Mouse (Mus musculus) splenic B cell, adult 2 months (primary cell): ENCODE data around the gene Chrnd.

Experiments used
- DNase-seq: peaks from one replicate; pipeline ENCODE4 v3.0.0-alpha.2; 2011; ENCODE audit warnings: low read depth, low spot score
- H3K27me3 ChIP-seq: 2 replicates; pipeline ENCODE4 v1.6.1; 2012; ENCODE audit warnings: mild to moderate bottlenecking, low read length, moderate library complexity, mixed read lengths; ENCODE audit not compliant: control insufficient read depth, poor library complexity, insufficient read depth, severe bottlenecking
- H3K36me3 ChIP-seq: 2 replicates; pipeline ENCODE4 v1.6.1; 2012; ENCODE audit warnings: mild to moderate bottlenecking, low read length, moderate library complexity, mixed read lengths; ENCODE audit not compliant: control insufficient read depth, poor library complexity, insufficient read depth, severe bottlenecking

Chrnd gene

DNA sequence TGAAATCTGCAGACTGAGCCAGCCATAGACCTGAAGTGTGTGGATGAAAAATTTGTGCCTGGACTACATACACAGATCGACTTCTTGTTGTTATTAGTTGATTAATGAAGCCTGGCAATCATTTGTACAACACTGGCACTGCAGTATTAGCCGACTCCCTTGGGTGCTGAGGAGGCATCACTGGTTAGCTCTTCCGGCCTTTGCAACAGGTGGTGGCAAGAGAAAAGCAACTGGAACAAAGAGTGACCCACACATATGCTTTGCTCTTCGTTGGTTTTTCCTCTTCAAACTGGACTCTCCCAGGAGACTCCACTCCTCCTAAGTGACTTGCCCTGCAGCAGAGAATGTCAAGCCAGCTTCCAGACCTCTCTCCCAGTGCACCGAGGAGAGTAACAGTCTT is 13.4 kb downstream of the Chrnd start:
- Histone ChIP-seq H3K27me3 (no peaks in the 10 kb centered on the region), H3K36me3 (no peaks in the 10 kb centered on the region)
- no peak for DNase-seq

DNA sequence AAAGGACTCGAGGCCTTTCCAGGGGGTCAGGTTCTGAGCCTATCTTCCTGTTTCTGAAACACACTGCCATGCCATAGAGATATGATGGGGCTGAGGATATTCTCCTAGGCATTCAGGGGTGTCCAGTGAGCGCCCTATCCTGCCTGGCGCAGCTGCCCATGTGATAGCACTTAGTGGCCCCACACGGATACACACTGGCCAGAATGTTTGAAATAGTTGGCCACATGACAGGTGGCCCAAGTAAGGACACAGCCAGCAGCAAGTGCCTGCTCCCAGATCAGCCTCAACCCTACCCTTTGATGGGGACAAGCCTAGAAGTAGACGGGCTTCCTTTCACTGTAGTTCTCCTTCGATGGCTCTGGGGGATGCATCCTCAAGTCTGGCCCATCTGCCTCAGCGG is 14.1 kb downstream of the Chrnd start, which contains the start of gene Chrng:
Chrng (plus strand) TSS at position 193 of the 400 bp plus-strand sequence.
- Histone ChIP-seq H3K27me3 (no peaks in the 10 kb centered on the region), H3K36me3 (no peaks in the 10 kb centered on the region)
- no peak for DNase-seq

DNA sequence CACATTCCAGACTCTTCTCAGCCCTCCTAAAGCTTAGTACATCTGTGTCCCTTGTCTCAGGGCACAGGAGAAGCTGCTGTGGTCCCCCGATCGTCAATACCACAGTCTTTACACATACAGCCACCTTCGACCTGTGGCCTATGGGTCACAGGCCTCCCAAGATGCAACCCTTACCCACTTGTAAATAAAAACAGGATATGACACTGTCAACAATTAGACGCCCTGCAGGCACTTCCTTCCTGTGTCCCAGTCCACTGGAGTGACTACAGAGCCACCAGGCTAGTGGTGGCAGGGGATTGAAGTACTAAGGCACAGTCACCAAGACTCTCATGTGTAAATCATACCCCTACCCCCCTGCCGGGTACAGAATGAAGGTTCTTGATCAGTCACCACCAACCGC is 14.6 kb downstream of the Chrnd start:
- no peaks in the 10 kb centered on the region for H3K27me3 ChIP-seq
- no peak for DNase-seq
- no peaks in the 10 kb centered on the region for H3K36me3 ChIP-seq

DNA sequence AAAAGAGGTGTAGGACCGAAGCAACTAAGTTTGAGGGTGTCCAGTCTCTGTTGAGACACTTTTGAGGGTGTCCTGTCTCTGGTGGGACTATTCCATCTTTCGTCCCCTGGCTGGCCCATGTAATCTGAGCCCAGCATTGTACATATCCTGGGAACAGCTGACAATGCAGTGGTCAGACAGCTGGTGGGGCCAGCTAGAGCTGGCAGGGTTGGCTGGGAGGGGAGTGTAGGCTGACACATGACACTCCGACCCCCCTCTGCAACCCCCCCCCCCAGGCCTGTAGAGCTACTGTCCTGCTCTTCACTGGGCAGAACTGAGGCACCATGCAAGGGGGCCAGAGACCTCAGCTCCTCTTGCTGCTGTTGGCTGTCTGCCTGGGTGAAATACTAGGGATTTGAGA is 15.1 kb downstream of the Chrnd start:
- Histone ChIP-seq H3K36me3 (no peaks in the 10 kb centered on the region), H3K27me3 (no peaks in the 10 kb centered on the region)
- DNase-seq = no peak

DNA sequence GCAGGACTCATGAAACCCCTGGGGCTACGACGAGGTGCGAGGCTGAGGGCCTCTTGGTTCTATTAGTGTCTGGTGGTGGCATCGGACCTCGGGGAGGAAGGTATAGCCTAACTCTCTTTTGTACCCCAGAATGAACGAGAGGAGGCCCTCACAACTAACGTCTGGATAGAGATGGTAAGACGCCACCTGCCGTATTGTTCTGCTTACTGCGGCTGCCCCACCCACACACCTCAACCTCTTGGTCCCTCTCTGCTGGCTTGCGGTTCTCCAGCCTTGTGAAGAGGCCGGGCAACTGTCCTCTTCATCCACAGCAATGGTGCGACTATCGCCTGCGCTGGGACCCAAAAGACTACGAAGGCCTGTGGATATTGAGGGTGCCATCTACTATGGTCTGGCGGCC is 15.9 kb downstream of the Chrnd start:
- peak; percentile 37 for DNase-seq
- Histone ChIP-seq H3K27me3 (no peaks in the 10 kb centered on the region), H3K36me3 (no peaks in the 10 kb centered on the region)

DNA sequence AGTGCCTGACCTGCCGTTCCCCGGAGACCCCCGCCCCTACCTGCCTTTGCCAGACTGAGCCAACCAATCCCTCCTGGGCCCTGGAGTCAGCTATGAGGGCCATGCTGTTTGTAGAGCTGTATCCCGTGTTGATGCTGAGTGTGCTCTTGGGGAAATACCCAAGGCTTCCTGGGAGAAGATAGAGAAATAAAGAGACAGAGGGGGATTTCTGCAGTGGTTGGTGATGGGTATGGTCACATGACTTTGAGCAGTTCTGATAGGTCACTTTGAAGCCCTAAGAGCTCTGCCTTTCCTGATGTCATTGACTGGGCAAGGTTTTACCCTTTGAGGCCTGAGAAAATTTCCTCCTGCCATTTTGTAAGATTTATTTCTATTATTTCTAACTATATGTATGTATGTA is 21.0 kb downstream of the Chrnd start:
- Histone ChIP-seq H3K36me3 (no peaks in the 10 kb centered on the region), H3K27me3 (no peaks in the 10 kb centered on the region)
- no peak for DNase-seq

DNA sequence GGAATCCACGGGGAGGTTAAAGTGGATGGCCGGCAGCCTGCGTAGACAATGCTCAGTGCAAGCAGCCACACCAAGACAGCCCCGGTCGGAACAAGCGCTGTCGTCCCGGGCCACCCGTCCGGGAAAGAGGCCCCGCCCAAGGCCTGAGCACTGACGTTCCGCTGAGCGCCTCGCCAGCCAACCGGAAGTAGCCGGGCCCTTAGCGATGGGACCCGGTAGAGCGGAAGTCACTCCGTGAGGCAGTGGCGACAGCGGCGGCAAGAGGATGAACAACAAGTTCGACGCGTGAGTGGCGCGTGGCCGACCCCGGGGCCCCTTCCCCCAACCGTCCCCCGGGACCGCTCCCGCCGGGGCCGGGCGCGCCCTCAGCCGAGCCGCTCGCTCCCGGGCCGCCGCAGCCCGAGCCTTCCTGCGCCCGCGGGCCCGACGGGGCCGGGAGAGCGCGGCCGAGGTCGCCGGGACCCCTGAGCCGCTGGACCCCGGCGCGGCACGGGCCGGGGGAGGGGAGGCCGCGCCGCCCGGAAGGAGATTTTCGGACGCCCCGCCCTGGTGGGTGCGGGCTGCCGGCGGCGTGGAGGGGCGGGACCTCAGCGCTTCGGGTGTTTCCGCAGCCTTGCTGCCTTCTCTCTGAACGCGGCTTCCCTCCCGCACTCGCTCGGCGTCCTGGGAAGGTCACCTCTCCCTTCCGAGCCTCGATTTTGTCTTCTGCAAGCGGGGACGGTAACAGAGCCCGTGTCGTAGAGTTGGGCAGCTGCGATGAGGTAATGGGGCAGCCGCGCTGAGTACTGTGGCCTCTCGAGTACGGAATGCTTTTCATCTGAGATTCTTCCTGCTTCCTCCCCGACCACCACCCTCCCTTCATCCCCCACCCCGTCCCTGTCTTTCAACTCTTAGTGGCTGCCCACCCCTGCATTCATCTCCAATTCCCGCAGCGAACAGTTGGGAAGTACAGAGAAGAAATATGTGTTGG is 23.6 kb downstream of the Chrnd start, which contains the start of gene Eif4e2:
Eif4e2 (plus strand) TSS at position 180 of the 970 bp plus-strand sequence.
- Histone ChIP-seq H3K36me3 (0 out of 2 replicates have a peak, but pooled peaks cover 2% of the 10 kb centered on the region), H3K27me3 (no peaks in the 10 kb centered on the region)
- DNase-seq = peak; percentile 95

DNA sequence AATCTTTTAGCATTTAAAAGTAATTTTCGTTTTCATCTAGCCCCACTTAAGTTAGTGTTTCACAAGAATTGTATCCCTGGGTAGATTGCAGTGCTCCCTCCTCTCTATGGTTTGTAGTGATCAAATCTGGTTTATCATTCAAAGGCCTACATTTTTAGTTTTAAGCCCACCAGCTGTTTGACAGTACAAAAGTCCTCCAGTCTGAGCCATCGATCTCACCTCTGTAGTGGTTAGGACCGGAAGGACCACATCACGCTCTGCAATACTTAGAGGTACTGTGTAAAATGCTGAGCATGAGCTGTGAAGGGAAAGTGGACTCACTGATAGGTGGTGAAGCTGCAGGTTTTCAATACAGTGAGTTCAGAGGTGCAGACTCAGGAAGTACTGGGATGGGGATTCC is 24.3 kb downstream of the Chrnd start:
- Histone ChIP-seq H3K36me3 (0 out of 2 replicates have a peak, but pooled peaks cover 4% of the 10 kb centered on the region), H3K27me3 (no peaks in the 10 kb centered on the region)
- peak; percentile 31 for DNase-seq

DNA sequence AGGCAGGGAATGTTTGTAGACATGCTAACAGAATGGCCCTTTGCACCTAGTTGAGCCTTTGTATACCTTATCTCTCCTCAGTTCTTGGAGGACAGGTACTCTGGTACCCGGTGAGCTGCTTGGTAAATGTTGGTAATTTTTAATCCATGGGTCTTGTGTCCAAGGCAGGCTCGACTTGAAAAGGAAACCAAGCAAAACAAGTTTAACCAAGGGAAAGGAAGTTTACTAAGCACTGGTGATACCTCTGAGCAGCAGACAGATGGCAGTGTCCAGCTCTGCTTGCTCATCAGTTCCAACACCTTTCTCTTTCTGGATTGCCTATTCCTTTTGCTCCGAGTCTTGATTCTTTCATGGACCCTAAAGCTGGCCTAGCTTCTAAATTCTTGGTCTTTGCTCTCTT is 27.5 kb downstream of the Chrnd start:
- Histone ChIP-seq H3K27me3 (no peaks in the 10 kb centered on the region), H3K36me3 (peaks cover 18% of the 10 kb centered on the region)
- peak; percentile 39 for DNase-seq

DNA sequence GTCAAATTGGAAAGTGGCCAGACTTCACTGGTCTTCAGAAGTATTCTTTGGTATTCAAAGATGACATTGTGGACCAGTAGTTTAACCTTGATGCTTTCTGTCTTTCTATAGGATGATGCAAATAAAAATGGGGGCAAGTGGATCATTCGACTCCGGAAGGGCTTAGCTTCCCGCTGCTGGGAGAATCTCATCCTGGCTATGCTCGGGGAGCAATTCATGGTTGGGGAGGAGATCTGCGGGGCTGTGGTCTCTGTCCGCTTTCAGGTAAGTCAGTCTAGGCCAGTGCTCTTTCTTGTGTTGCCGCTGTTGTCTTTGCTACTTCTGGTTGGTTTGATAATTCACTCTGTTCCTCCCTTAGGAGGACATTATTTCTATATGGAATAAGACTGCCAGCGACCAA is 35.3 kb downstream of the Chrnd start:
- DNase-seq = no peak
- H3K36me3 ChIP-seq = peaks cover 21% of the 10 kb centered on the region
- H3K27me3 ChIP-seq = no peaks in the 10 kb centered on the region

DNA sequence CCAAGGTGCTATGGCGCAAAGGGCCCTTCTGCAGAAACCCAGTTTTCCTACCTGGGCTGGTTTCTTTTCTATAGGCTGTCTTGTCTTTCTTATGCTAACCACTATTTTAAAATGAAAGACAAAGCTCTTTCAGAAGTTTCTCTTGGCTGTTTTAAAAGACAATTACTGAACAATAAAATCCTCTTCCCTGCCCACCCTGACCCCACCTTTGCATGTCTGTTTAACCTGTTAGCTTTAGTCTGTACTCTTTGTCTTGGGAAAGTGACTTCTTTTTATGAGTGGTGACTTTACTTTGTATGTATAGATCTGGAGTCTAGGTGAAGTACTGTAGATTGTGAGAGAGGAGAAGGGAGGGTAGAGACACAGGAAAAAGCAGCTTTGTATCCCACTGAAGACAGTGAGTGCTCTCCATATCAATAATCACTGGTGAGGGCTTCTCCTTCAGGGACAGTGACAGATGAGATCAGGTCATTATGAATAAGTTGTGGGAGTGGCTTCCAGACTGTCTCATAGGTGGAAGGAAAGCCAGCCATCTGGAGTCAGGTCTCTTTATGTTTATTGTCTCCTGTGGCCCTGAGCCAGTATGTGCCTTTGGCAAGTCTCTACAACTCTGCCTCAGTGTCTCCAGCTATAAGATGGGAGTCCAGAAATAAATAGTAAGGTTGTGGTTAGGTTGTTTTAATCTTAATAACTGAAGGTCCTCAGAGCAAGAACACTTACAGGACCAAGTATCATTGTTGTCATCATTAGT is 36.2 kb downstream of the Chrnd start:
- Histone ChIP-seq H3K36me3 (peaks cover 15% of the 10 kb centered on the region), H3K27me3 (no peaks in the 10 kb centered on the region)
- no peak for DNase-seq

DNA sequence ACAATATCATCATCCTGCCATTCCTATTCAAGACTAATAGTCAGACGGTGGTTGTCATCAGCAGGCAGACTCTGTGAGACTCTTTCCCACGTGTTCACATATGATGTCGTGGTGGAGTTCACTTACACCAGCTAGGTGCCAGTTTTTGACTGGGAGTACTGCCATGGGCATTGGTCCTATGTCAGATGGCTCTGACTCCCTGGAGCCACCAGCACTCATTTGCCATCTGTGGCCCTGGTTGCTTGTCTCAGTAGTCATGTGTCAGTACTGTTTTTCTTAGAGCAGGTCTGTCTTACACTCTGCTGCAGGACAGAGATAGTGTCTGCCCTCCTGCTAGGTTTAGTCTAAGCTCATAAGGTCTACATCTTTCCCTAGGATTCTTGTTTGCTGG is 36.7 kb downstream of the Chrnd start:
- no peak for DNase-seq
- no peaks in the 10 kb centered on the region for H3K27me3 ChIP-seq
- H3K36me3 ChIP-seq = peaks cover 12% of the 10 kb centered on the region

DNA sequence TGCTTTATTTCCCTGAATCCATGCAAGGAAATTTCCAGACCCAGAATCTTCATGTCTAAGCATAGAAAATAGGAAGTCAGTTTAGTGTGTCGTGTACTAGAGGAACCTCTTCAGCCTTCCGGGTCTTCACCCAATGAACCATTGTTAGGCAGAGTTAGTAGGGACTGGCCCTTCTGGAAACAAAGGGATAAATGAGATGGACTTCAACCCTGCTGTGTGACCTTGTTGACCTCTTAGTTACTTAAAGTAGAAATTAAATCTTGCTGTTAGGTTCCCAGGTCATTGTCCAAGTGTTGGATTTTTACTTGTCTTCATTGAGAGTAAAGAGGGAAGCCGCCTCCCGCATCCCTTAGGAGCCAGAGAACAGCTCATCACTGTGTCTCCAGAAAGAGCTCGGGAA is 40.2 kb downstream of the Chrnd start:
- no peak for DNase-seq

DNA sequence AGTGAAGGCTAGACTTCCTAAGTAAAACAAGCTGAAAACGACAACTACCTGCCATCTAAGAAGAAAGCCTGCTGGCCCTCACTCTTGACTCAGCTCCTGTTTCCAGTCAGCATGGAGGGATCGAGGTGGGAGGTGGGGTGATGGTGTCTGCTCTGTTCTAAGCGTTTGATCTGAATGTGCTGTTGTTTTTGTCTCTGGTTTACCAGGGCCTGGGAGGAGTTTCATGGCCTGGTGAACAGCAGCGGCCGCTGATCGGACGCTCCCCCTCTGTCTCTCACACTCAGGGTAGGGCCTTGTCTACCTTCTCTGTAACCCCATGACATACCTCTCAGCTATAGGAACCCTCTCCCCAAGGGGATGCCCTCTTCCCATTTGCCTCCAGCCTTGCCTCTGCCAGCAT is 41.8 kb downstream of the Chrnd start:
- DNase-seq = no peak
- Histone ChIP-seq H3K27me3 (no peaks in the 10 kb centered on the region), H3K36me3 (peaks cover 4% of the 10 kb centered on the region)

More for the DNA sequence above, 40.2 kb downstream of the Chrnd start:
- H3K27me3 ChIP-seq = no peaks in the 10 kb centered on the region
- H3K36me3 ChIP-seq = peaks cover 4% of the 10 kb centered on the region

DNA sequence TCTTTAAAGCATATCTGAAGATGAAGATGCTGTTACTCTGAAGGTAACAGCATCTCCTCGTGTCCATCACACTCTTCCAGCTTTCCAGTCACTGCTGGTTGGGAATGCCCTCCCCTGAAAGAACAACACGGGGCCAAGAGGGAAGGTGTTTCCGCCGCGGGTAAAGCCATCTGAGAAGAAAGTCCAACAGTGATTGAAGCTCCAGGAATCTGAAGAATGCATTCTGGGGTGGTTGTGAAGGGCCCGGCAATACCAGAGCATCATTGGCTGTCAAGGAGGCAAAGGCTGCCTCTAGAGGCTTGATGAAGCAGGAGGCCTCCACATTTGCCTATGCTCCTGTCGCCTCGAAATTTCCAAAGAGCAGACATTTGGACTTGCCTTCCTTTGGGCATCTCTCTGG is 48.6 kb downstream of the Chrnd start:
- DNase-seq = no peak
- Histone ChIP-seq H3K36me3 (peaks cover 2% of the 10 kb centered on the region), H3K27me3 (no peaks in the 10 kb centered on the region)
